Mouse (Mus musculus): Measurements from ENCODE around the gene Uggt2. TPM values are rescaled to one million over a fixed set of nuclear protein-coding genes. Genes with fewer than 3 reads are reported as not detected.

Gene Uggt2
- 2.7 and 4.8 TPM in 2 replicates for total RNA-seq (2017)

GRCm38 (mm10) chr14:119098851-119099569, at the start of gene Uggt2:
Gene Uggt2, minus strand, starts transcription at chr14:119099430.
- no peak for ATAC-seq (ENCODE audit: extremely low read depth, insufficient number of reproducible peaks, low FRiP score, poor library complexity, severe bottlenecking)

- ATAC-seq (ENCODE audit: extremely low read depth, insufficient number of reproducible peaks, low FRiP score, poor library complexity, severe bottlenecking), result no peak
These were observed 40.2 kb upstream of the Uggt2 start for GRCm38 (mm10) chr14:119139381-119139950.

GRCm38 (mm10) chr14:119138786-119139100, 39.5 kb upstream of the Uggt2 start:
- ATAC-seq (ENCODE audit: extremely low read depth, insufficient number of reproducible peaks, low FRiP score, poor library complexity, severe bottlenecking), result no peak

- no peak for ATAC-seq (ENCODE audit: extremely low read depth, insufficient number of reproducible peaks, low FRiP score, poor library complexity, severe bottlenecking)
These were observed 38.9 kb upstream of the Uggt2 start, which contains the start of gene Hs6st3 for GRCm38 (mm10) chr14:119137906-119138785. Gene Hs6st3, plus strand, starts transcription at chr14:119138341.

- ATAC-seq (ENCODE audit: extremely low read depth, insufficient number of reproducible peaks, low FRiP score, poor library complexity, severe bottlenecking), result no peak
These were observed 38.3 kb upstream of the Uggt2 start for GRCm38 (mm10) chr14:119137512-119137905.

- no peak for ATAC-seq (ENCODE audit: extremely low read depth, insufficient number of reproducible peaks, low FRiP score, poor library complexity, severe bottlenecking)
These were observed 28.1 kb upstream of the Uggt2 start for GRCm38 (mm10) chr14:119127330-119127729.

GRCm38 (mm10) chr14:119125840-119126239, 26.6 kb upstream of the Uggt2 start:
- ATAC-seq (ENCODE audit: extremely low read depth, insufficient number of reproducible peaks, low FRiP score, poor library complexity, severe bottlenecking), result no peak

- ATAC-seq (ENCODE audit: extremely low read depth, insufficient number of reproducible peaks, low FRiP score, poor library complexity, severe bottlenecking), result no peak
These were observed 24.8 kb upstream of the Uggt2 start for GRCm38 (mm10) chr14:119124061-119124460.

GRCm38 (mm10) chr14:119123582-119123981, 24.4 kb upstream of the Uggt2 start:
- ATAC-seq (ENCODE audit: extremely low read depth, insufficient number of reproducible peaks, low FRiP score, poor library complexity, severe bottlenecking), result no peak

- no peak for ATAC-seq (ENCODE audit: extremely low read depth, insufficient number of reproducible peaks, low FRiP score, poor library complexity, severe bottlenecking)
These were observed 13.3 kb upstream of the Uggt2 start for GRCm38 (mm10) chr14:119112558-119112957.

- ATAC-seq (ENCODE audit: extremely low read depth, insufficient number of reproducible peaks, low FRiP score, poor library complexity, severe bottlenecking), result no peak
These were observed 10.6 kb upstream of the Uggt2 start for GRCm38 (mm10) chr14:119109776-119110218.

GRCm38 (mm10) chr14:119108776-119109301, 9.6 kb upstream of the Uggt2 start:
- ATAC-seq (ENCODE audit: extremely low read depth, insufficient number of reproducible peaks, low FRiP score, poor library complexity, severe bottlenecking), result no peak

- no peak for ATAC-seq (ENCODE audit: extremely low read depth, insufficient number of reproducible peaks, low FRiP score, poor library complexity, severe bottlenecking)
These were observed 8.4 kb upstream of the Uggt2 start for GRCm38 (mm10) chr14:119107591-119107990.

- no peak for ATAC-seq (ENCODE audit: extremely low read depth, insufficient number of reproducible peaks, low FRiP score, poor library complexity, severe bottlenecking)
These were observed 301 bp upstream of the Uggt2 start for GRCm38 (mm10) chr14:119099570-119099891.

GRCm38 (mm10) chr14:119061811-119062210, 37.4 kb downstream of the Uggt2 start:
- ATAC-seq (ENCODE audit: extremely low read depth, insufficient number of reproducible peaks, low FRiP score, poor library complexity, severe bottlenecking), result no peak

- no peak for ATAC-seq (ENCODE audit: extremely low read depth, insufficient number of reproducible peaks, low FRiP score, poor library complexity, severe bottlenecking)
These were observed 38.5 kb downstream of the Uggt2 start for GRCm38 (mm10) chr14:119060682-119061081.

- ATAC-seq (ENCODE audit: extremely low read depth, insufficient number of reproducible peaks, low FRiP score, poor library complexity, severe bottlenecking), result no peak
These were observed 42.2 kb downstream of the Uggt2 start for GRCm38 (mm10) chr14:119057014-119057413.

GRCm38 (mm10) chr14:119052969-119053368, 46.3 kb downstream of the Uggt2 start:
- no peak for ATAC-seq (ENCODE audit: extremely low read depth, insufficient number of reproducible peaks, low FRiP score, poor library complexity, severe bottlenecking)

GRCm38 (mm10) chr14:119052361-119052760, 46.9 kb downstream of the Uggt2 start:
- ATAC-seq (ENCODE audit: extremely low read depth, insufficient number of reproducible peaks, low FRiP score, poor library complexity, severe bottlenecking), result no peak

GRCm38 (mm10) chr14:119043765-119044164, 55.5 kb downstream of the Uggt2 start:
- no peak for ATAC-seq (ENCODE audit: extremely low read depth, insufficient number of reproducible peaks, low FRiP score, poor library complexity, severe bottlenecking)
